Mouse (Mus musculus): Measurements from ENCODE around the gene Papola.

GRCm38 (mm10) chr12:105843243-105844005 is 58.9 kb downstream of the Papola start:
- TF ChIP-seq TCF3 (IDR thresholded peaks at IDR 0.05; ENCODE audit: insufficient read length, low read depth) (no peak), POLR2A (IDR thresholded peaks at IDR 0.05; ENCODE audit: insufficient read length, low read depth) (no peak), E2F4 (IDR thresholded peaks at IDR 0.05; ENCODE audit: insufficient read depth) (no peak), SRF (IDR thresholded peaks at IDR 0.05; ENCODE audit: control insufficient read depth, insufficient read length, low read depth) (no peak), MAX (IDR thresholded peaks at IDR 0.05; ENCODE audit: low read depth) (no peak), MYOG (IDR thresholded peaks at IDR 0.05; ENCODE audit: control insufficient read depth in 1 of 3, insufficient read depth in 1 of 3, insufficient read length in 2 of 3, low read depth in 2 of 3) (no peak), USF1 (IDR thresholded peaks at IDR 0.05; ENCODE audit: low read depth) (no peak), POLR2AphosphoS2 (IDR thresholded peaks at IDR 0.05; ENCODE audit: insufficient read length, low read depth) (no peak)
